Mouse (Mus musculus) bone marrow macrophage, adult 2 months (primary cell): ENCODE data around the gene Acot6.

ENCODE experiments used
- CTCF ChIP-seq: IDR thresholded peaks from 2 replicates; pipeline ENCODE4 v1.5.1; 2012; ENCODE audit warnings: low read depth, mild to moderate bottlenecking, low read length, moderate library complexity
- POLR2A ChIP-seq: IDR thresholded peaks from 2 replicates; pipeline ENCODE4 v1.6.1; 2012; ENCODE audit warnings: mild to moderate bottlenecking, low read depth, low read length, borderline replicate concordance

- TF ChIP-seq POLR2A (no peak), CTCF (no peak)
Measured at GRCm38 (mm10) chr12:84107692-84108091, 7.2 kb downstream of the Acot6 start.
